Mouse (Mus musculus): ENCODE data around the gene Cdcp1. TPM values are rescaled to one million over a fixed set of nuclear protein-coding genes. Genes with fewer than 3 reads are reported as not detected.
A peak's percentile ranks its signal among the peaks of the same experiment; 100 is the strongest.

Gene Cdcp1
- polyA plus RNA-seq, 1 experiment from 2014 or later: 9.7 TPM

DNA sequence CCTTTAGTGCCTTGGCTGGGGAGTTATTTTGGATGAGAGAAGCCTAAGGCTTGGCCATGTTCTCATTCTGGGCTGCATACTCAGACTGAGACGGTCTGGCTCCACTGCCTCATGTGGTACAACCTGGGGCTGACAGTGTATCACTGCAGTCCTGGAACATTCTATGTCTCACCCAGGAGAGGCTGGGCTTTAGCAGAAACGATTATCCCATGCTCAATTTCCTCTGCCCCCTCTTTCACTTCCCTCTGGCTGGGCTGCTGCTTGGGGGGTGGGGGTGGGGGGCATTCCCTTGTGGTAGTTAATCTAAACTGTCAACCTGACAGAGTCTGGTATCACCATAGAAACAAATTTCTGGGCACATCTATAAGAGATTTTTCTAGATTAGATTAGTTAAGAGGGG, 30.3 kb downstream of the Cdcp1 start:
- Histone ChIP-seq H3K4me2 (replicated peaks; ENCODE audit: low read depth, low read length) (no peak overlapping the region), H3K9me3 (ENCODE audit: low read length) (no peaks in the 10 kb centered on the region), H3K4me3 (ENCODE audit: low read length) (no peak overlapping the region), H3K27me3 (ENCODE audit: insufficient read depth, low read length) (no peaks in the 10 kb centered on the region), H3K27ac (ENCODE audit: low read length) (no peak overlapping the region), H3K9ac (replicated peaks; ENCODE audit: low read length) (no peak overlapping the region), H3K4me1 (ENCODE audit: insufficient read depth, low read length) (no peaks in the 10 kb centered on the region), H3K36me3 (ENCODE audit: insufficient read depth, low read length) (peaks cover 2% of the 10 kb centered on the region; the same call in 1 of the 2 replicates)
- no peak for ATAC-seq (ENCODE audit: low FRiP score, low TSS enrichment)
- 38% methylated on average over 2 of the region's 2 CpGs for WGBS

DNA sequence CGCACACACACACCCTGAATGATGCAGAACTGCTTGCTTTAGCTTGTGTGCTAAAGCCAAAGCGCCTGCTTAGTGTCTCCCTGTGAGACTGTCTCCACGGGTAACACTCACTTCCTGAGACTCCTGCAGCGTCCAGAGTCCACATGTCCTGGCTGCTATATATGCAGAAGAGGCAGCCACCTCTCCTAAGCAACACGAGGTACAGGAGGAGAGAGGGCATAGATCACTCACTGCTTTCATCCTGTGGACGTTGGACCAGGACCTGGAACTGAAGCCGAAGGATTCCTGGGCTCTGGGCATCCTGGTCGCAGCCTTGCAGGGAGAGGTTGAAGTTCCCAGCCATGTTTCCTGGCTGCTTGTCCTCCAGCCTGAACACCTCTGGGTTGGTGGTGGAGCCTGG, 32.6 kb downstream of the Cdcp1 start:
- peak; percentile 89 for ATAC-seq (ENCODE audit: low FRiP score, low TSS enrichment)
- no peaks in the 10 kb centered on the region for H3K27me3 ChIP-seq (ENCODE audit: insufficient read depth, low read length)

DNA sequence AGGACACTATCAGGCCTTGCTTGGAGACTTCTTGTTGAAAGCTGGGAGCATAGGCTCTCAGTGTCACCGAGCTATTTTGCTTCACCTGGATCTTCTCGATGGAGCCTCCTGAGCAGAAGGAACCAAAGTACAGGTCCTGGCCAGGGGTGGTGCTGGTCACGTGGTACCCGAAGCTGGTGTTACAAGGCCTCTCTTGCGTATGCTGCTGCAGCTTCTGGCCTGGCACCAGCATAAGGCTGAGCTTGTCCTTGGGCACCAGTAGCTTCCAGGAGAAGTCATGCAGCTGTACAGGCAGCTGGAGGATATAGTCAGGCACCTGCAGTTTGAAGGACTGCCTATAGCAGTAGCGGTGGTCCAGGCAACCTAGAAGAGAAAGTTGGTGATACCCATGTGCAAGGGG, 35.8 kb downstream of the Cdcp1 start:
- no peak overlapping the region for H3K4me3 ChIP-seq (ENCODE audit: low read length)
- H3K9ac ChIP-seq (replicated peaks; ENCODE audit: low read length): no peak overlapping the region
- no peak overlapping the region for H3K27ac ChIP-seq (ENCODE audit: low read length)
- no peaks in the 10 kb centered on the region for H3K27me3 ChIP-seq (ENCODE audit: insufficient read depth, low read length)
- 93% methylated on average over 6 of the region's 6 CpGs for WGBS
- no peak for ATAC-seq (ENCODE audit: low FRiP score, low TSS enrichment)
- H3K9me3 ChIP-seq (ENCODE audit: low read length): no peaks in the 10 kb centered on the region
- no peaks in the 10 kb centered on the region for H3K4me1 ChIP-seq (ENCODE audit: insufficient read depth, low read length)
- H3K36me3 ChIP-seq (ENCODE audit: insufficient read depth, low read length): peaks cover 6% of the 10 kb centered on the region; the same call in 1 of the 2 replicates
- H3K4me2 ChIP-seq (replicated peaks; ENCODE audit: low read depth, low read length): no peak overlapping the region

More for the DNA sequence above, 32.6 kb downstream of the Cdcp1 start:
- Histone ChIP-seq H3K4me2 (replicated peaks; ENCODE audit: low read depth, low read length) (no peak overlapping the region), H3K9me3 (ENCODE audit: low read length) (no peaks in the 10 kb centered on the region), H3K4me1 (ENCODE audit: insufficient read depth, low read length) (no peaks in the 10 kb centered on the region), H3K4me3 (ENCODE audit: low read length) (no peak overlapping the region), H3K36me3 (ENCODE audit: insufficient read depth, low read length) (no peaks in the 10 kb centered on the region), H3K27ac (ENCODE audit: low read length) (peak overlapping the region; percentile 21; the same call in 1 of the 2 replicates), H3K9ac (replicated peaks; ENCODE audit: low read length) (no peak overlapping the region)
- 72% methylated on average over 8 of the region's 8 CpGs for WGBS

DNA sequence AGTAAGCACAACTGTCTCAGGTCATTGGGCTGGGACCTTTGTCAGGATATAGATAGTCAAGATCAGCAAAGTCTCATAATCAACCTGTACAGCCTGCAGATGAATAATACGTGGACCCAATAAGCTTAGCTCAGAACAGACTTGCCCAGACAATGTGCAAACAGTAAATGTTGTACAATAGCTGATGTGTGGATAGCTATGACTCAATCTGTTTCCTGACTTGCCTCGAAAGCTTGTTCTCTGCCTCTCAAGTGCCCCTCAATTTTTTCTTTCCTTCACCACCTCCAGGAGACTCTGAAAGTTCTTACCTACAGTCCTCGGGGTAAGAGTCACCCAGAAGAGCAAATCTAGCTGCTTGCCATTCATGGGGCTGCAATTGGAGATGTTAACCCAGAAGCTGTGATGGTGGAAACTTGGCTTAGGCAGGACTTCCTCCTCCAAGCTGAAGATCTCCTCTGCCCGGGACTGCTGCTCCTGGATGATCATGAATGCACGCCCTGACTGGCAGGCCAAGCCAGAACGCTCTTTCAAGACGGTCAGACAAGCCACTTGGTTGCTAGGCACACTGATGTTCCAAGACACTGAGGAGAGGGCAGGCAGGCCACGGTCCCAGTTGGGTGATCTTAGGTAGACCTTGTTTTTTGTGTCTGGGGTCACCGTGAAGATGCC, 38.3 kb downstream of the Cdcp1 start:
- Histone ChIP-seq H3K4me3 (ENCODE audit: low read length) (no peak overlapping the region), H3K4me1 (ENCODE audit: insufficient read depth, low read length) (no peaks in the 10 kb centered on the region), H3K9me3 (ENCODE audit: low read length) (no peaks in the 10 kb centered on the region), H3K4me2 (replicated peaks; ENCODE audit: low read depth, low read length) (no peak overlapping the region), H3K27ac (ENCODE audit: low read length) (no peak overlapping the region), H3K9ac (replicated peaks; ENCODE audit: low read length) (no peak overlapping the region), H3K27me3 (ENCODE audit: insufficient read depth, low read length) (no peaks in the 10 kb centered on the region), H3K36me3 (ENCODE audit: insufficient read depth, low read length) (peaks cover 6% of the 10 kb centered on the region; the same call in 1 of the 2 replicates)
- 85% methylated on average over 9 of the region's 9 CpGs for WGBS
- ATAC-seq (ENCODE audit: low FRiP score, low TSS enrichment): no peak

DNA sequence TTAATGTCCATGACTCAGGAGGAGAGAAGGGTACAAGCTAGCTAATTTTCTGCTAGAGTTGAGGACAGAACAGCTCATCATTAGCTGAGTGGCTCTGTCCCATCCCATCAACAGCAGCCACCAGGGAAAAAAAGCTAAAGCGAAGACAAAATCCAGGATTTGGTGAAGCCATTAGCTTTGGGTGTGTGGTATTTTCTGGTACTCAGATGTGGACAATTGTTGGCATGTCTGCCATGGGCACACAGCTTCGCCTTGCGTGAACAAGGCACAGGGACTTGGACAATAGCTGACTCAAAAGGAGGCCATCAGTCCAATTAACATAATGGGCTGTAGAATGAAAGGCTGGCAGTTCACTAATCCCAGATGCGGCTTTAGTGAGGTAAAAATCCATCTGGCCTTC, 41.5 kb downstream of the Cdcp1 start:
- peaks cover 6% of the 10 kb centered on the region; the same call in 1 of the 2 replicates for H3K36me3 ChIP-seq (ENCODE audit: insufficient read depth, low read length)
- 82% methylated on average over 4 of the region's 4 CpGs for WGBS
- H3K4me1 ChIP-seq (ENCODE audit: insufficient read depth, low read length): no peaks in the 10 kb centered on the region
- no peak overlapping the region for H3K9ac ChIP-seq (replicated peaks; ENCODE audit: low read length)
- H3K27me3 ChIP-seq (ENCODE audit: insufficient read depth, low read length): no peaks in the 10 kb centered on the region
- no peak overlapping the region for H3K27ac ChIP-seq (ENCODE audit: low read length)
- H3K4me2 ChIP-seq (replicated peaks; ENCODE audit: low read depth, low read length): no peak overlapping the region
- ATAC-seq (ENCODE audit: low FRiP score, low TSS enrichment): no peak
- no peak overlapping the region for H3K4me3 ChIP-seq (ENCODE audit: low read length)
- H3K9me3 ChIP-seq (ENCODE audit: low read length): no peaks in the 10 kb centered on the region

DNA sequence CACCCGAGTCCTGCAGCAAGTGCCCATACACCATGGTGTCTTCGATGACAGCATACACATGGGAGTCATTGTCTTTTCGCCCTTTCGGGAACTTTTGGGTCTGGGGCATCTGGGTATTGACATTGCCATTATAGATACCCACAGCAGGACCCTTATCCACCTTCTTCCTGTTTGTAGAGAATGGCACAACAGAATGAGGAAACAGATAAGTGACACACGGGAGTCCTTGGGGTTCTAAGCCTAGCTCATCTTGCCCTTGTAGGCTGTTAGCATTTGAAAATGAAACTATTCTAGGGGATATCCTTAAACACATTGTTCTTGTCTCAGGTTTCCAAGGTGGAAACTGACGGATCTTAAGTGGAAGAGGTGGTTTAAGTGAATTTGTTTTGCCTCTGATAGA, 42.1 kb downstream of the Cdcp1 start:
- no peaks in the 10 kb centered on the region for H3K4me1 ChIP-seq (ENCODE audit: insufficient read depth, low read length)
- H3K27me3 ChIP-seq (ENCODE audit: insufficient read depth, low read length): no peaks in the 10 kb centered on the region
- H3K36me3 ChIP-seq (ENCODE audit: insufficient read depth, low read length): peaks cover 6% of the 10 kb centered on the region; the same call in 1 of the 2 replicates
- no peak overlapping the region for H3K4me2 ChIP-seq (replicated peaks; ENCODE audit: low read depth, low read length)
- H3K9ac ChIP-seq (replicated peaks; ENCODE audit: low read length): no peak overlapping the region
- H3K27ac ChIP-seq (ENCODE audit: low read length): no peak overlapping the region
- no peak for ATAC-seq (ENCODE audit: low FRiP score, low TSS enrichment)
- 85% methylated on average over 6 of the region's 6 CpGs for WGBS
- H3K9me3 ChIP-seq (ENCODE audit: low read length): no peaks in the 10 kb centered on the region
- H3K4me3 ChIP-seq (ENCODE audit: low read length): no peak overlapping the region

DNA sequence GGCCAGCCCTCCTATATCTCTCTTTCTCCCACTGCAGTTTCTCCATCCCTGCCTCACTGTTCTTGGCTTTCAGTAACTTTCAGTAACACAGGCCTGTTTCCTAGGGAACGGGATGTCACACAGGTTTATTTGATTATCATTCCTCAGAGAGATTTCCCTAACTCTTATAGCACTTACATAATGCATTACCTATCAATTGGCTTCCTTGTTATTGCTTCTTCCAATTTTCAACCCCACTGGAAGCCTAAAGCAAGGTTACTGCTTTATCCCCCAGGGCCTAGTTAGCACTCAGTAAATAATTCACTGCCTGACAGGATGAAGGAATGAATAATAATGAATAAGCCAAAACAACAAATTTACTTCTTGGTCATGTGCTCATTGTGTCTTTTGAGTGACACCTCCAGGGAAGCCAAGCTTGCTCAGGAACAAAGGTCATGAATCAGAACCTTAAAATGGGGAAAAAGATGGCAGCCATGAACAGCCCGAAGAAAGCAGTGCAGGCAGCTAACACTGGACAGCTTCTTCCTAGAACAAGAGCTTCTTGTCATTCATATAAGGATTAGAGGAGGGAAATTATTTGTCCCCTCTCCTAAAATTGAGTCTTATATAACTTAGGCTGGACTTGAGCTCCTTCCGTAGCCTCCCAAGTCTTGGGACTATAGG, 49.9 kb downstream of the Cdcp1 start:
- Histone ChIP-seq H3K36me3 (ENCODE audit: insufficient read depth, low read length) (no peaks in the 10 kb centered on the region), H3K9ac (replicated peaks; ENCODE audit: low read length) (no peak overlapping the region), H3K4me3 (ENCODE audit: low read length) (no peak overlapping the region), H3K4me2 (replicated peaks; ENCODE audit: low read depth, low read length) (no peak overlapping the region), H3K27me3 (ENCODE audit: insufficient read depth, low read length) (no peaks in the 10 kb centered on the region), H3K27ac (ENCODE audit: low read length) (no peak overlapping the region), H3K4me1 (ENCODE audit: insufficient read depth, low read length) (0 out of 2 replicates have a peak, but pooled peaks cover 7% of the 10 kb centered on the region), H3K9me3 (ENCODE audit: low read length) (no peaks in the 10 kb centered on the region)
- WGBS: 75% methylated on average over 3 of the region's 3 CpGs
- ATAC-seq (ENCODE audit: low FRiP score, low TSS enrichment): peak; percentile 27; the same call in 1 of the 2 replicates

DNA sequence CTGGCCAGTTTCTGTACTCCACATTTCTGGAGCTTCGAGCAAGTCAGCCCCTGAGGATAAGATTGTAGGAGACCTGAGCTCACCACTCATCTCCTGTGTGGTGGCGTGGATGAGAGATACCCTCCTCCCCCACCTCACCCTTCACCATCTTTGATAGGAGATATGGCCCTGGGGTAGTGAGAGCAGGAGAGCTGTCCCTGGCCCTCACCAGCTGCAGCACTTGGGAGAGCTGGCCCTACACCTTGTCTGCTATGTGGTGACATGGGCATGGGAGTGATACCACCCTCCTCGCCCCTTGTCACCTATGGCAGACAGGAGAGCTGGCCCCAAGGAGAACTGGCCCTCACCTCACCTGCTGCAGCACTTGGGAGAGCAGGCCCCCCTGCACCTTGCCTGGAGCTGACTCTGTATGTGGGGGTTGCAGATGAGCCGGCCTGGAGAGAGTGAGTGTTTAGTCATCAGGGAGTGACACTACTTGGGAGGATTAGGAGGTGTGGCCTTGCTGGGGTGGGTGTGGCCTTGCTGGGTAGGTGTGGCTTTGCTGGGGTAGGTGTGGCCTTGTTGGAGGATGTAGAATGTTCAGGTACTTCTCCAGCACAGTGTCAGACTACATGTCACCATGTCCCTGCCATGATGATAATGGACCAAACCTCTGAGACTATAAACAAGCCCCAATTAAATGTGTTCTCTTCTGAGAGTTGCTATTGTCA, 52.7 kb downstream of the Cdcp1 start:
- no peaks in the 10 kb centered on the region for H3K27me3 ChIP-seq (ENCODE audit: insufficient read depth, low read length)
- no peaks in the 10 kb centered on the region for H3K36me3 ChIP-seq (ENCODE audit: insufficient read depth, low read length)
- ATAC-seq (ENCODE audit: low FRiP score, low TSS enrichment): no peak; the same call in 1 of the 2 replicates
- H3K9ac ChIP-seq (replicated peaks; ENCODE audit: low read length): no peak overlapping the region
- 87% methylated on average over 4 of the region's 4 CpGs for WGBS
- H3K27ac ChIP-seq (ENCODE audit: low read length): no peak overlapping the region
- H3K4me1 ChIP-seq (ENCODE audit: insufficient read depth, low read length): 0 out of 2 replicates have a peak, but pooled peaks cover 7% of the 10 kb centered on the region
- no peak overlapping the region for H3K4me3 ChIP-seq (ENCODE audit: low read length)
- H3K9me3 ChIP-seq (ENCODE audit: low read length): no peaks in the 10 kb centered on the region
- H3K4me2 ChIP-seq (replicated peaks; ENCODE audit: low read depth, low read length): no peak overlapping the region

DNA sequence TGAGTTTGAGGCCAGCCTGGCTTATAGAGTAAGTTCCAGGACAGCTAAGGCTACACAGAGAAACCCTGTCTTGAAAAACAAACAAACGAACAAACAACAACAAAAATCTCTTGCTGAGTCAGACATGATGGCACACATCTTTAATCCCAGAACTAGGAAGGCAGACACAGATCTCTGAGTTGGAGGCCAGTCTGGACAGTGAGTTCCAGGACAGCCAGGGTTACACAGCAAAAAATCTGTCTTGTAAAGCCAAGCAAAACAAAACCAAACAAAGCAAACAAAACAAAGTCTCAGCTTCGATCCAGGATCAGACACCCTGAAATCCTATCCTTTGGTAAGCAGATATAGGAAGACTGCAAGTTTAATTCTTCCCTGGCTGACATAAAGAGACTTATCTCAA, 54.0 kb downstream of the Cdcp1 start:
- WGBS: 46% methylated on average over 2 of the region's 2 CpGs

More for the DNA sequence above, 54.0 kb downstream of the Cdcp1 start:
- Histone ChIP-seq H3K36me3 (ENCODE audit: insufficient read depth, low read length) (no peaks in the 10 kb centered on the region), H3K9ac (replicated peaks; ENCODE audit: low read length) (no peak overlapping the region), H3K4me1 (ENCODE audit: insufficient read depth, low read length) (0 out of 2 replicates have a peak, but pooled peaks cover 9% of the 10 kb centered on the region), H3K27me3 (ENCODE audit: insufficient read depth, low read length) (no peaks in the 10 kb centered on the region), H3K27ac (ENCODE audit: low read length) (no peak overlapping the region), H3K9me3 (ENCODE audit: low read length) (no peaks in the 10 kb centered on the region), H3K4me2 (replicated peaks; ENCODE audit: low read depth, low read length) (no peak overlapping the region), H3K4me3 (ENCODE audit: low read length) (no peak overlapping the region)
- no peak for ATAC-seq (ENCODE audit: low FRiP score, low TSS enrichment)
